Mouse (Mus musculus) central nervous system, embryonic 11.5 days (tissue): ENCODE data around the gene B4galt1. TPM values are rescaled to one million over a fixed set of nuclear protein-coding genes. Genes with fewer than 3 reads are reported as not detected.

Source experiments
- polyA plus RNA-seq: library from polyadenylated mRNA; depleted of rRNA; stranded (reverse); fragments of >200 nt; gene quantifications from 2 replicates; pipeline ENCODE4 v1.2.3, GENCODE M21; 2012; rRNA removed

B4galt1 gene
- 10.7 and 19.1 TPM in 2 replicates for polyA plus RNA-seq

DNA sequence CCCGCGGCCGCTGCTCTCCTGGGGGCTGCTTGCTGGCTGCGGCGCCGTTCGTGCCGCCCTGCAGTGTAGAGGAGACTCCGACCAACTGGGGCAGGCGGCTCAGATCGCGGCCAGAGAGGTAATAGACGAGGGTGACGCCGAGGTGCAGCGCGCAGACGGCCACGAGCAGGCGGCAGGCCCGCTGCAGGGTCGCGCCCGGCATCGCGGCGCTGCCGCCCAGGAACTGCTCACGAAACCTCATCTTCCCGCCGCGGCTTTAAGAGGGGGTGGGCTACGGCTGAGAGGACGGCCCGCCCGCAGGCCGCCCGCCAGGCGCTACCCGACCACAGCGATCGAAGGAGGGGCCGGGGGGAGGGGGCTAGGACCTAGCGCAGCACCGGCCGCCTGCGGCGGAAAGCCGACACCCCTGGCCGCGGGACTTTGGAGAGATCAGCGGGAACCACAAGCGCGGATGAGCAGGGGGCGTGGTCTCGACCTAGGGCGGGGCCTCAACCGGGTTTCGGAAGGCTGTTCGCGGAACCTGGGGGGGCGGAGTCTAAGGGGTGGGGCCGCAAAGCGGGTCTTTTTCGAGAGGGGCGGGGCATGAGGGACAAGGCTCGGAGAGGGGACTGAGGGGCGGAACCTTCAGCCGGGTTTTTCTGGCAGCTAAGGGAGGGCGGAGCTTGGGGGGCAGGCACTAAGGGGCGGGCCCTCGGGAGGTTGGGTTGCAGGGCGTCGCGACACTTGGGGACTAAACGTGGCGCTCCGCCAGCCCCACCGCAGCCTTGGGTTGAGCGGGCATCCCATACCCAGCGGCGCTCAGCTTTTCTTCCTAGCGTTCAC lies at the start of gene B4galt1:
B4galt1 (minus strand) TSS at position 441 of the 822 bp plus-strand sequence.

GRCm38 (mm10) chr4:40757780-40758420 lies 95.9 kb downstream of the B4galt1 start, which contains the start of gene Smu1:
Gene Smu1 (minus strand): TSS chr4:40757923.

Other genes starting within 250 kb of the B4galt1 start
- 31.0 and 33.5 TPM in 2 replicates for gene Aptx, start 150.8 kb downstream of the B4galt1 start, polyA plus RNA-seq
- gene Dnaja1, start 131.9 kb downstream of the B4galt1 start, polyA plus RNA-seq = 203 and 223 TPM in 2 replicates
- gene Smu1, start 96.1 kb downstream of the B4galt1 start, polyA plus RNA-seq = 107 and 133 TPM in 2 replicates
- 0.47 and 0.97 TPM in 2 replicates for gene Spink4, start 66.0 kb upstream of the B4galt1 start, polyA plus RNA-seq
- 129 and 142 TPM in 2 replicates for gene Bag1, start 94.3 kb upstream of the B4galt1 start, polyA plus RNA-seq
- 113 and 122 TPM in 2 replicates for gene Chmp5, start 94.4 kb upstream of the B4galt1 start, polyA plus RNA-seq
- gene Nfx1, start 116.9 kb upstream of the B4galt1 start, polyA plus RNA-seq = 85.7 and 88.3 TPM in 2 replicates
- 0.06 and 0.24 TPM in 2 replicates for gene Aqp7, start 194.1 kb upstream of the B4galt1 start, polyA plus RNA-seq
- 2.5 and 3.7 TPM in 2 replicates for gene Aqp3, start 244.2 kb upstream of the B4galt1 start, polyA plus RNA-seq